Mouse (Mus musculus): ENCODE results near the gene Cnih2.
"Not testable (repeated sequence)": the region's sequence is repeated elsewhere in the genome, so short reads cannot be mapped to it uniquely, and the experiment has no call there.

The Cnih2 gene

DNA sequence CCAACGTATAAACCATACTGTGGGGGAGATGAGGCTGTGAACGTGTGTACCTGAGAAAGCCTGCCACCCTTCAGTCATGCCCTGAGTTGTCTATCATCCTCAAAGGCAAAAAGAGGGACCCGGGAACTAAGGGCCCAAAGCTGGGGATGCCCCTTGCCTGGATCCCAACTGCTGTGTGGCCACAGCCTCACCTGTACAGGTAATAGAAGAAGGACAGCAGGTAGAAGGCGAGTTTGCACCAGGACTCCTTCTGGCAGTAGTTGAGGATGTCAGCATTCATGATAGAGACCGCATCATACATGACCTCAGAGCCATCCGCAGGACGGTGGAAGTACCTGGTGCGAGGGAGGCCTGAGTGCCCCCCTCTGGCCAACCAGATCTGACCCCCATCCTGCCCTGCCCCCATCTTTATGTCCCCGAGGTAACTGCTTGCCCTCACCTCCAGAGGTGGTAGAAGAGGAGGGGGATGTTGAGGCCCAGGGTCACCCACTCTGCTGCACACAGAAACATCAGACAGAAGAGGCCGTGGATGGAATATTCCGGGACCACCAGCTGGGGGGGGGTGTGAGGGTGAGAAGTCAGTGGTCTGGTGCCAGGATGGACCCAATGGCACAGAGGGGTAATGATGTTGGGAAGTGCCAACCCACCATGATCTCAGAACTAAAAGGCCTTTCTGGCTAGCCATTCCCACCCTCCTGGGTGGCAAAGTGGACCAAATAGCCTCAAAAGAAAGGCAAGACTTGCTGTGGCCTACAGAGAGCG lies 4.7 kb downstream of the Cnih2 start:
- no peak for DNase-seq

DNA sequence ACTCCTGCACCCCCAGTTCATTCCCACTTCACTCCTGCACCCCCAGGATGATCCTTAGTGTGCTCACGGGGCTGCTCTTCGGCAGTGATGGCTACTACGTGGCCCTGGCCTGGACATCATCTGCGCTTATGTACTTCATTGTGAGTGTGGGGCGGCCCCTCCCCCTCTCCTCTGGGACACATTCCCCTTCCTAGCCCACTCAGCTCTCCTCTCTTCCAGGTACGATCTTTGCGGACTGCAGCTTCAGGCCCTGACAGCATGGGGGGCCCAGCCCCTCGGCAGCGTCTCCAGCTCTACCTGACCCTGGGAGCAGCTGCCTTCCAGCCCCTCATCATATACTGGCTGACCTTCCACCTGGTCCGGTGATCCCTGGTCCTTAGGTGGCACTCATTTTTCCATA lies 6.2 kb downstream of the Cnih2 start:
- no peak for DNase-seq

DNA sequence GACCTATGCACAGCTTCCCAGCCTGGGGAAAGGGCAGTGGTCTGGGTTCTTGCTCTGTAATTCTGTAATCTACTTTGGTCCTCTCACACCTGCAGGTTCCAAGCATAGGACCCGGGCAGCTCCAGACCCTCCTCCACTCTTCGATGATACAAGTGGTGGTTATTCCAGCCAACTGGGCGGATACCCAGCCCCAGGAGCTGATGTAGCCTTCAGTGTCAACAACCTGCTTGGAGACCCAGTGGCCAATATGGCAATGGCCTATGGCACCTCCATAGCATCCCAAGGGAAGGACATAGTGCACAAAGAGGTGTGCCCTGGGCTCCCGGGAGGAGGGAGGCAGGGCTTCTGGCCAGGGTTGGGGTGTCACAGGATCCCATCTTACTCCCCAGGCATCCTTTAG lies 9.0 kb downstream of the Cnih2 start:
- DNase-seq, result no peak

DNA sequence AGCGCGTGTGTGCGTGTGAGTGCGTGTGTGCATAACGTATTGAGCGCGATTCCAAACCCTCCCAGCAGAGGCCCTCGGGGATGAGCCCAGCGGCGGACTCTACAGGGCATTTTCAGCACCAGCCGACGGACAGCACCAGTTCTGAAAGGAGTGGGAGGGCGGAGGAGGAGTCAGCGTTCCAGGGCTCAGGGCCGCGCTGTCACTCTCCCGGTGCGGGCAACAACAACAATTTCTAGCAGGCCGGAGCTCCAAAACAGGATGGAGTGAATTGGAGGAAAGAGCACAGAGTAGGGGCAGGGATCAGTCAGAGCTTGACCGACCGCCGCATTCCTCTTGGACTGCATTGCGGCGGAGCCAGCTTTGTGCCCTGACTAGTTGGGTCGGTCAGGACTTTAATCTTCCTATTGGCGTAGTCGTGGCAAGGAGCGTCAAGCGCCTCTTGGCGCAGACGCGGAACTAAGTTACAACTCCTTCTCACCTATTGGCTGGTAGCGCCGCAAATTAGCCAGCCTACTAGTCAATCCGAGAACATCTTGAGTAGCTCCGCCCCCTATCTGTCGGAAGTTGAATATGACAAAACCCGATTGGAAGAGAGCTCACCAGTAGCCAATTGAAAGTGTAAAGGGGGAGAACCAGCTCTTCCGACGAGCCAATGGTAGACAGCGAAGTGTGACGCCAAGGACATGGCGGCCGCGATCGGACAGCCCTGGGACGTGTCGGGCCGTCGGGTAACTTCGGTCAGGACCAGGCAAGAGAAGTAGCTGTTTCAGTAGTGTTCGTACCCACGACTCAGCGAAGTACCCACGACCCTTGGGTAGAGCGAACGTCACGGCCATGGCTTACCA lies 10.2 kb downstream of the Cnih2 start, which contains the start of gene Yif1a:
Gene Yif1a (plus strand): TSS at position 655 of the 845 bp plus-strand sequence.
- DNase-seq, result peak; percentile 99

DNA sequence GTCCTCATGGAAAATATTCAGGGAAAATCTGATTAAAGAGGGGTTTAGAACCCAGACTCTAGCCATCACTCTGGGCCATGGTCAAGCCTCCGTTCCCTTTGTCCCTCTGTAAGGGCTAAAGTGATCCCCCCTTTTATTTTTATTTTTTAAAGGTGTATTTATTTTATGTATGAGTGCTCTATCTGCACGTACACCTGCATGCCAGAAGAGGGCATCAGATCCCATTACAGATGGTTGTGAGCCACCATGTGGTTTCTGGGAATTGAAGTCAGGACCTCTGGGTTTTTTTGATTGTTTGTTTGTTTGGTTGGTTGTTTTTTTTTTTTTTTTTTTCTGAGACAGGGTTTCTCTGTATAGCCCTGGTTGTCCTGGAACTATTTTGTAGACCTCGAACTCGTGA lies 11.8 kb downstream of the Cnih2 start:
- not testable (repeated sequence) for DNase-seq

DNA sequence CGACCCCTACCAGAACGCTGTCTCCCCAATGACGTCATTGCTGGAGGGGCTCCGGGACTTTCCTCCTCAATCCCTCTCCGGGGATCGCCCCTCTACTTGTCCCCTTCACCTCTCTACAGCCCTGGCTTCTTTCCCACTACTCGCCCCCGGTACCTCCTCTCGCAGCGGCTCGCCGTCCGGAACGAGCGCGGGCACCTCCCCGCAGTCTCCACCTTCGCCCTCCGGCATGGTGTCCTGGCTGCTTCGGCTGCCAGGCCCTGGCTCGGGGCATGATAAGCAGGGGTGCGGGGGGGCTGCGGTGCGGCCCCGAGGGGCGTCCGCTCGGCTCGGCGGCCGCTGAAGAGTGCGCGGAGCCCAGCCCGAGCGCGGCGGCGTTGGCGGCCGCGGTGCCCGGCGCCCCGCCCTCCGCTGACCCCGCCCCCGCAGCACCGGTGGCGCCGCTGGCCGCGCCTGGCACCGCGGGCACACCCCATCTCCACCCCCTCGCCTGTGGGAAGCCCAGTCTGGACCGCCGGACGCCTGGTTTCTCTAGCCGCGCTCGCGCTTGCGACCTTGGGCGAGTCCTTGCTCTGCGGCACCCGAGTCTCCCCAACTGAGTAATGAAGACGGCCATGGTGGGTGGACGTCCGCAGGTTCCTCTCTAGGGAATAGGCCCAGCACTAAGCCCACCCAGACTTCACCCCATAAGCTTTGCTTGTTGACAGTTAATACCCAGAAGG lies 13.0 kb downstream of the Cnih2 start, which contains the start of gene Tmem151a:
Gene Tmem151a (minus strand): TSS at position 387 of the 719 bp plus-strand sequence.
- peak; percentile 56 for DNase-seq

DNA sequence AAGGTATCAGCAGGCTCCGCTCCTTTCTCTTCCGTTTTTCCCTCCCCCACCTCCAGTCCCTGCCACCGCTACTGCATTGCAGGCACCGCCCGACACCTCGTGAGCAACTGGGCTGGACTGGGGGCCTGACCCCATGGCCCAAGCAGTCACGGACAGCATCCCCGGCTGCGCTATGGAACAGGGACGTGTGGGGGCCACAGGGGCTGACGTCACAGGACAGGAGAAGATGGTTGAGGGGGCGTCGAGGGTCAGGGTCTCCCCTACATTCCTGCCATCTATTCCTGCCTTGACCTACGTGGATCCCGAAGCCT lies 13.5 kb downstream of the Cnih2 start:
- no peak for DNase-seq

DNA sequence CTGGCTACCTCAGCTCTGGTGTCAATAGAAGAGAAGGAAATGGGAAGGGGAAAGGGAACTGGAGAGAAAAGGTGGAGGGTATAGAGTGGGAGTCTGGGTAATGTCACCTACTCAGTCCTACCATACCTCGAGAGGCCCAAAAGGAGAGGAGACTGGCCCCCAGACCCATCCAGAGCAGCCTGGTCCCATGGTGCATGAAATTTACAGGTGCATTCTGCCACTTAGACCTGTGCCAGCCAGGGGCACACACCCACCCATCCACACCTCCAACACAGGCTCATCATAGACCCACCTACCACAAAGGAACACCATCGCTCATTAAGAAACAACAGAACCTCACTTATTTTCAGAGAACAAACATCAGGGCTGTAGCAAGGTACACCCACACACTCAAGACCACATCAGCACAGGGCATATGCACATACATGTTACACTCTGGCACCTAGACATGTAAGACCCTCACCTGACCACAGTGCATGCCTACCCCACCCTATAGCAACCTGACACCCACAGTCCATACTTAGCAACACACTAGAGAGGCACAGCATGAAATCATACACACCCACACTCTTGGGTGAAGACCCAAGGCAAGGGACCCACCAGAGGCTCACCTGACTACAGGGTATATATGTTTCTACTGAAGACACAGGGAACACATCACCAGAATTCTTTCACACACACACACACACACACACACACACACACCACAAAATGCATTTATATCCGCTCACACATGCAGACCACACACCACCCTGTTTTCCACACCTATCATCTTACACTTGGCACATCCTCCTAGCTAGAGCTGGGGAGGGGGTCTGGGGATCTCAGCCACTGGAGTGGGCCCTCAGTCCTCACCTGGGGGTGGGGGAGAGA lies 14.1 kb downstream of the Cnih2 start:
- DNase-seq, result no peak

DNA sequence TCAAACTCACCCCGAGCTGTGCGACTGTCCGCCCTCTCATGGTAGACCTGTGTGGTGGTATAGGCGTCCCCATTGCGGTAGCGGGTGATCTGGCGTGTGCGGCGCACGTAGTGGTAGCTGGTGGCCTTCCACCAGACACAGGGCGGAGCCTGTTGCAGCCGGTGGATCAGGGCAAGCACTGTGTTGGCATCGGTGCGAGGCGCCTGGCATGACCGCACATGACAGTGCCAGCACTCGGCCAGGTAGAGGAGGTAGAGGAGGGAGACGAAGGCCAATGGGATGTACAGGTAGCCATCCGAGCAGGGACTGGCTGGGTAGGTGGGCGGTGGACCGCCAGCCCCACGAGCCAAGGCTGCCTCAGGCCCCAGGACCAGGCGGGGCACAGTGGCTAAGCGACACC lies 15.7 kb downstream of the Cnih2 start:
- no peak for DNase-seq

DNA sequence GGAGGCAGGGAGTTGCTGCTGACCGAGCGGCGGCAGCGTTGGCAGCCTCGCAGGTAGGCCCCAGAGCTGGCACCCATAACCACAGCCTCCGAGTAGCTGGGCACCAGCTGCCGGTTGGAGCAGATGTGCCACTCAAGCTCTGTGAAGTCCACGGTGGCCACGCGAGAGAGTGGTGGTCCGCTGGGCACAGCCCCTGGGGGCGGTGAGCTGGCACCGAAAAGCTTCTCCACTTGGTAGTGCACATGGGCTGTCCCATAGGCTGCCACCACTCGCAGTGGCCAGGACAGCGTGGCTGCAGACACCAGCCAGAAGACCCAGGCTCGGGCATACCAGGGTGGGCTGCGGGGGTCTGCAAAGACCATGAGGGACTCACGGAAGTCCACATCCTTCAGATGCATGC lies 16.3 kb downstream of the Cnih2 start:
- no peak for DNase-seq

DNA sequence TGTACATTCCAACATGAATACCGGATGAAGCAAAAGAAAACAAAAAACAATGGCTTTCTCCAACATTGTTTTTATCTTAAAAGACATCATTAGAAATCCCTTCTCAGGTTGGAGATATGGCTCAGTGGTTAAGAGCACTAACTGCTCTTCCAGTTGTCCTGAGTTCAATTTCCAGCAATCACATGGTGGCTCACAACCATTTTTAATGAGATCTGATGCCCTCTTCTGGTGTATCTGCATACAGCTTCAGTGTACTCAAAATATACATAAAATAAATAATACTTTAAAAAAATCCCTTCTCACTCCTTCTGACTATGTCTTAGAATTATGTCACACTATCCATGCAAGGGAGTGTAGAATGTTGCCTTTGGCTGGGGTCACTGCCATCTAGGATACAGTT lies 19.0 kb downstream of the Cnih2 start:
- no peak for DNase-seq

DNA sequence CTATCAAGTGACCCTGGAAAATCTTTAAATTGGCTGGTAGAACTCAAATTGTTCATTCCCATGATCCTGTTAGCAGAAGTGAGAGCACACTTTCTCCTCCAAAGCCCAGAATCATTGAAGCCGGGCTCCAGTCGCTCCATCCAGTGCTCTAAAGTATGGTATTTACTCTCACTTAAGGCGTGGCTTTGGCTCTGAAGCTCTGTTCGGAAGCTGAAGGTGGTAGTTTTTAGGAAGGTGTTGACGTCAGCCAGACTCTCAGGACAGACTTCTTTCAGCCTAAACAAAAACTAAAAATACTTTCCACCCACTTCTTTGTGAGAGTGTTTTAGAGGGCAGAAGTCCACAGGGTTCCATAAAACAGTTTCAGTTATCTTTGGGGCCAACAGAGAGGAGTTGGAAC lies 24.8 kb downstream of the Cnih2 start:
- no peak for DNase-seq

DNA sequence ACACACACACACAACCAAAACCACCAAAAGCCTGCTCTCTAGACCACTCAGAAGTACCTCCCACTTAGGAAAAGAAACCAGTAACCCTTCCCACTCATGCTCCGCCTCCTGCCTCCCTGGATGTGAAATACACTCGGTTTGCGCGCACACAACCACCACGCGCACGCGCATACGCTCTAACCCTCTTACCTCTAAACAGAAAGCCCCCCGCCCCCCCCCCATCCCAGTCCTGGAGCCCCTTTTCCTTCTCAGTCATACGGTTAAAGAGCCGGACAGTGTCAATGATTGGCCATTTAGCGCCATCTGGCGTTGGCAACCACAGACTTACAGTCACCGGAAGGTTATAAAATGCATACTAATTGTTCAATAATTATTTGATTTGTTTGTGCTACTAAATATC lies 25.3 kb downstream of the Cnih2 start:
- peak; percentile 59 for DNase-seq

DNA sequence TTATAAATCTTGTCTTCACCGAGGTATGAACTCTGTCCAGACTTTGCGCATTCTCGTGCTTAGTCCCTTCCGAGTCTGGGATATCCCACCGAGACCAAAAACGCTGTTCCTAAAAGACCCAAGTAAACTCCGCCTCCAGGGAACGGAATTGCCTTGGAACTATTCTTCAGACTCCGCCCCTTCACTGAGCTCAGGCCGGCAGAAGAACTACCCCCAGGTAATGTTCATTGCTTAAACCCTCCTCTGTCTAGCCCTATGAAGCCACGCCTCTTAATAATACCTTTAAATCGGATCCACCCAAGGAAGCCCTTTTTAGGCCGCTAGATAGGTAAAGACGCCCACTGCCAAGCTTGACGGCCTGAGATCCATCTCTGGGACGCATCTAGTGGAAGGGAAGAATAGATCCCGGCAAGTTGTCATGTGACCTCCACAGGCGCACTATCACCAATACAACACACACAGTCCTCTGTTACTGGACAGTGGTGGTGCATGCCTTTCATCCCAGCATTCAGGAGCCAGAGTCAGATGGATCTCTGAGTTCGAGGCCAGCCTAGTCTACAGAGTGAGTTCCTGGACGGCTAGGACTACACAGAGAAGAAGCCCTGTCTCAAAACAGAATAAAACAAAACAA lies 25.8 kb downstream of the Cnih2 start:
- peak; percentile 42 for DNase-seq

DNA sequence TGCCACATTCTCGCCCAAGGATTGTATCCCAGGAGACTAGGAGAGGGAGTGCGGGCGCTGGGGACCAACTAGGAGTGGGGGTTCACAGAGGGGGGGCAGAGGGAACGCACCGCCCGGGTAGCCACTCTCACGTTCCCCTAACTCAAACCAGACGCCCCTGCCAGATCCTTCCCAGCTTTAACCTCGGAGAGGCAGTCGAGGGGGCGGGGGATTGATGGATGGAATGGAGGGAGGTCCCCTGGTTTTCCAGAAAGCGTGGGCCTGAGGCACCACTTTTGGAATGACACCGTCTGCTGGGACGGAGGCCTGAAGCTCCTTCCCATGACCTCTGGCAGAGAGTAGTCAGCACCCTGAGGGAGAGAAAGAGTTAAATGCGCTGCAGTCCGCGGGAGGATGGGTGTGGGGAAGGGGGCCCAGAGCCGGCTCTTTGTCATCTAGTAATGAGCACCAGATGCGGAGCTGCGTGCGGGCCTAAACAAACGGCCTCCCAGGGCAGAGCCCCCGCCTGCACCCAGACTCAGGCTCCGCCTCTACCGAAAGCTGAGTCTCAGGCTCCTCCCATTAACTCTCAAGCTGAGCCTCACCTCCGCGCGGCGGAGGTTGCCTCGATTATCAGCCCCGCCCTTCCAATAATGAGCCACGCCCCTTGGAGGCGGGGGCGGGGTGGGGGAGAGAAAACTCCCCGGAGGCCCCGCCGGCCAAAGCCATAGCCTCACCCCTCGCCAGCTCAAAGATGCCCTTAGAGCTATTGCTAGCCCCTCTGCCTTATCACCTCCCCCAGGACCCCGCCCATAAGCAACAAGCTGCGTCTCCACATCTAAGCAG lies 26.6 kb downstream of the Cnih2 start:
- peak; percentile 79 for DNase-seq

DNA sequence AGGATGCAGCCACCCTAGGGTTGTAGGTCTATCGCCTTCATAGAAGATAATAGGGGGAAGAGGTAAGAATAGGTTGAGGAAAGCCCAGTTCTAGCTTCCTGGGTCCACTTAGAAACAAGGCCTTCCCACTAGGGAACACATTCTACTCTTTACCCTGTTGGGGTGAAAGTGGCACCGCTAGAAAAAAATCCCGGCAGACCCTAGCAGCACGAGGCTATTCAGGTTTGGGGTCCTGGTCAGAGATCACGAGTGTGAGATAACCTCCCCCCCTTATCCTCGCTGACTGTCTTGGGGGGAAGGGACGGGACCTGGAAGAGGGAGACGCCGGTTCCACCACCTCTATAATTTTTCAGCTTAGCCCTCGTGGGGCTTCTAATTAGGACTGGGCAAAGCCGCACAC lies 27.2 kb downstream of the Cnih2 start:
- no peak for DNase-seq

DNA sequence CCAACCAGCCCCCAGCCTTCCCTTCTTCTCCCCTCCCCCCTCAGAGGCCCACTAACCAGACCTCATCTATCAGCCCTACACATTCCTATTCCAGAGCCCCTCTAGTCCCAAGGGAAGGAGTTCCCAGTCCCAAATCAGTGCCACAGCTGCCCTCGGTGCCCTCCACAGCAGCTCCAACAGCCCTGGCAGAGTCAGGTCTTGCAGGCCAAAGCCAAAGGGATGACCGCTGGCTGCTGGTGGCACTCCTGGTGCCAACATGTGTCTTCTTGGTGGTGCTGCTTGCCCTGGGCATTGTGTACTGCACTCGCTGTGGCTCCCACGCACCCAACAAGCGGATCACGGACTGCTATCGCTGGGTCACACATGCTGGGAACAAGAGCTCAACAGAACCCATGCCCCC lies 28.3 kb downstream of the Cnih2 start:
- DNase-seq, result no peak

DNA sequence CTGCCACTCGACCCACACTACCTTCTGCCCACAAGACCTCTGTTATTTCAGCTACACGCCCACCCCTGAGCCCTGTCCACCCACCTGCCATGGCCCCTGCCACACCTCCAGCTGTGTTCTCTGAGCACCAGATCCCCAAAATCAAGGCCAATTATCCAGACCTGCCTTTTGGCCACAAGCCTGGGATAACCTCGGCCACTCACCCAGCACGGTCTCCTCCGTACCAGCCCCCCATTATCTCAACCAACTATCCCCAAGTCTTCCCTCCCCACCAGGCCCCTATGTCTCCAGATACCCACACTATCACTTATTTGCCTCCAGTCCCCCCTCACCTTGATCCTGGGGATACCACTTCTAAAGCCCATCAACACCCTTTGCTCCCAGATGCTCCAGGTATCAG lies 28.8 kb downstream of the Cnih2 start:
- DNase-seq, result no peak

DNA sequence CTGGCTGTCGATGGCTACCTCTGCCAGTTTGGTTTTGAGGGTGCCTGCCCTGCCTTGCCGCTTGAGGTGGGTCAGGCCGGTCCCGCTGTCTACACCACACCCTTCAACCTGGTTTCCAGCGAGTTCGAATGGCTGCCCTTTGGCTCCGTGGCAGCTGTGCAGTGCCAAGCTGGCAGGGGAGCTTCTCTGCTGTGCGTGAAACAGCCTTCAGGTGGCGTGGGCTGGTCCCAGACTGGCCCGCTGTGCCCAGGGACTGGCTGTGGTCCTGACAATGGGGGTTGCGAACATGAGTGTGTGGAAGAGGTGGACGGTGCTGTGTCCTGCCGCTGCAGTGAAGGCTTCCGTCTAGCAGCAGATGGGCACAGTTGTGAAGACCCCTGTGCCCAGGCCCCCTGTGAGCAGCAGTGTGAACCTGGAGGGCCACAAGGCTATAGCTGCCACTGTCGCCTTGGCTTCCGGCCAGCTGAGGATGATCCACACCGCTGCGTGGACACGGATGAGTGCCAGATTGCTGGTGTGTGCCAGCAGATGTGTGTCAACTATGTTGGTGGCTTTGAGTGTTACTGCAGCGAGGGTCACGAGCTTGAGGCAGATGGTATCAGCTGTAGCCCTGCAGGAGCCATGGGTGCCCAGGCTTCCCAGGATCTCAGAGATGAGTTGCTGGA lies 29.6 kb downstream of the Cnih2 start:
- no peak for DNase-seq

DNA sequence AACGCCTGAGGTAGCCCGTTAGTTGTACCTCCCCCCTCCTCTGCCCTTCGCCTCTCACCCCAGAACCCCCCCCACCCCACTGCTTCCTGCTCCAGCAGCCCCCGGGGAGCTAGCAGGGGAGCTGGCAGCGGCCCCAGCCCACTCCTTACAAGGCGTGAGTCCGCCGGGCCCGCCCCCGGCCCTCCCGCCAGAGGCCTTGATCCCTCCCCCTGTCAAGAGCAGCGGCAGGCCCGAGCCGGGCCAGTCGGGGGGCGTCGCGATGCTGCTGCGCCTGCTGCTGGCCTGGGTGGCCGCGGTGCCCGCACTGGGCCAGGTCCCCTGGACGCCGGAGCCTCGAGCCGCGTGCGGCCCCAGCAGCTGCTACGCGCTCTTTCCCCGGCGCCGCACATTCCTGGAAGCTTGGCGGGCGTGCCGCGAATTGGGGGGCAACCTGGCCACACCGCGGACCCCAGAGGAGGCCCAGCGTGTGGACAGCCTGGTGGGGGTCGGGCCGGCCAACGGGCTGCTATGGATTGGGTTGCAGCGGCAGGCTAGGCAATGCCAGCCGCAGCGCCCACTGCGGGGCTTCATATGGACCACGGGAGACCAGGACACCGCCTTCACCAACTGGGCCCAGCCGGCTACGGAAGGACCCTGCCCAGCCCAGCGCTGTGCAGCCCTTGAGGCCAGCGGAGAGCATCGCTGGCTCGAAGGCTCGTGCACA lies 30.3 kb downstream of the Cnih2 start, which contains the start of gene Cd248:
Gene Cd248 (plus strand): TSS at position 212 of the 703 bp plus-strand sequence.
- peak; percentile 40 for DNase-seq

Measured in kidney, adult 9 months (tissue).